Mouse (Mus musculus) C2C12 (cell line): ENCODE results near the gene Ang. TPM values are rescaled to one million over a fixed set of nuclear protein-coding genes. Genes with fewer than 3 reads are reported as not detected.

ENCODE experiments used
- H3K27me3 ChIP-seq: one replicate; pipeline ENCODE4 v1.6.1; 2011; ENCODE audit not compliant: control insufficient read depth, insufficient read depth, insufficient read length
- H3K36me3 ChIP-seq: one replicate; pipeline ENCODE4 v1.6.1; 2011; ENCODE audit not compliant: control insufficient read depth, insufficient read depth
- H3K4me3 ChIP-seq: one replicate; pipeline ENCODE4 v1.5.1; 2011; ENCODE audit warnings: mild to moderate bottlenecking, control low read depth; ENCODE audit not compliant: poor library complexity, insufficient read depth, severe bottlenecking
- H3K79me2 ChIP-seq: one replicate; pipeline ENCODE4 v1.6.1; 2011; ENCODE audit not compliant: control insufficient read depth, insufficient read depth
- H3K79me3 ChIP-seq: one replicate; pipeline ENCODE4 v1.6.1; 2011; ENCODE audit warnings: low read depth, control low read depth
- H3ac ChIP-seq: one replicate; pipeline ENCODE3; 2011; ENCODE audit warnings: low read depth; ENCODE audit not compliant: control insufficient read depth, insufficient read length
- CEBPB ChIP-seq: IDR thresholded peaks from one replicate; pipeline ENCODE4 v1.6.1; 2011; ENCODE audit warnings: low read depth, mild to moderate bottlenecking, control low read depth, moderate library complexity
- CTCF ChIP-seq: IDR thresholded peaks from one replicate; pipeline ENCODE4 v1.5.1; 2011; ENCODE audit not compliant: control insufficient read depth, insufficient read depth, insufficient read length
- FOSL1 ChIP-seq: IDR thresholded peaks from one replicate; pipeline ENCODE4 v1.8.0; 2011; ENCODE audit warnings: mild to moderate bottlenecking, low read length; ENCODE audit not compliant: poor library complexity, insufficient read depth, severe bottlenecking
- MAX ChIP-seq: IDR thresholded peaks from one replicate; pipeline ENCODE4 v1.6.1; 2011; ENCODE audit warnings: mild to moderate bottlenecking, control low read depth
- MYOD1 ChIP-seq: IDR thresholded peaks from one replicate; pipeline ENCODE4 v1.6.1; 2011; ENCODE audit warnings: low read depth; ENCODE audit not compliant: control insufficient read depth, insufficient read length
- MYOG ChIP-seq: IDR thresholded peaks from one replicate; pipeline ENCODE4 v1.6.1; 2011; ENCODE audit not compliant: control insufficient read depth, insufficient read length; ENCODE audit errors: extremely low read depth
- USF1 ChIP-seq: IDR thresholded peaks from one replicate; pipeline ENCODE4 v1.6.1; 2011; ENCODE audit warnings: low read depth, mild to moderate bottlenecking, control low read depth, moderate library complexity
- polyA plus RNA-seq: library from polyadenylated mRNA; unstranded; fragments of >200 nt; fragmentation: generic; extraction: Trizol; gene quantifications from one replicate; pipeline ENCODE4 v1.2.1, GENCODE M21; 2012; ENCODE audit warnings: missing spikeins

Gene Ang
- polyA plus RNA-seq, 1 experiment, result 0.92 TPM

- no peak for TF ChIP-seq MYOD1
- no peaks in the 10 kb centered on the region for H3K36me3 ChIP-seq
- H3K79me2 ChIP-seq, result no peaks in the 10 kb centered on the region
- H3K79me3 ChIP-seq, result no peaks in the 10 kb centered on the region
- no peak overlapping the region for H3ac ChIP-seq
- no peak overlapping the region for H3K4me3 ChIP-seq
- peaks cover 4% of the 10 kb centered on the region for H3K27me3 ChIP-seq
Observed at GRCm38 (mm10) chr14:51148006-51148405, 57.1 kb downstream of the Ang start.

DNA sequence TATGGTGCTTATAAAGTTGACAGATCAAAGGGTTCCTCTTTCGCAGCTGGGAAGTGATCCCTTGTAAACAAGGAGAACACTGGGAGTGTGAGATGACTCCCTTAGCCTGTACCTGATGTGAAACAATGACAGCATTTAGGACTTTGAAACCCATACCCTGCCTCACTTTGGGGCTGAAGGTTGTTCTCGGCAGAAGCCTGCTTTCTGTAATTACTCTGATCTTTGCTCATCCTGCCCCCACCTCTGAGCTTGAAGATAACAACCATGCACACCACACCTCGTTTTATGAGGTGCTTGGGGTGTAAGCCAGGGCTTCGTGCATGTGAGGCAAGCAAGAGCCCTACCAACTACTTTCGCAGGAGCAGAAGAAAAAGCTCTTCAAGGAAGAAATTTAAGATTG, 58.2 kb downstream of the Ang start:
- Histone ChIP-seq H3K79me2 (no peaks in the 10 kb centered on the region), H3ac (no peak overlapping the region), H3K4me3 (no peak overlapping the region), H3K79me3 (no peaks in the 10 kb centered on the region), H3K36me3 (no peaks in the 10 kb centered on the region), H3K27me3 (peaks cover 4% of the 10 kb centered on the region)
- TF ChIP-seq FOSL1 (no peak), MYOD1 (no peak), CEBPB (no peak), USF1 (no peak), MAX (no peak), MYOG (no peak)

- TF ChIP-seq CTCF (no peak), MYOD1 (no peak), CEBPB (no peak), FOSL1 (no peak), MYOG (no peak), USF1 (no peak), MAX (no peak)
- H3K27me3 ChIP-seq, result peaks cover 3% of the 10 kb centered on the region
- no peak overlapping the region for H3ac ChIP-seq
- H3K79me3 ChIP-seq, result no peaks in the 10 kb centered on the region
- no peaks in the 10 kb centered on the region for H3K79me2 ChIP-seq
- no peak overlapping the region for H3K4me3 ChIP-seq
- no peaks in the 10 kb centered on the region for H3K36me3 ChIP-seq
Observed at GRCm38 (mm10) chr14:51150206-51150831, 59.4 kb downstream of the Ang start.

Other genes with a start within 250 kb of the Ang start
- gene Tep1, start 220.6 kb upstream of the Ang start, polyA plus RNA-seq, result 9.9 TPM
- 0.26 TPM for gene Klhl33, start 193.6 kb upstream of the Ang start, polyA plus RNA-seq
- gene Osgep, start 166.3 kb upstream of the Ang start, polyA plus RNA-seq, result 54.5 TPM
- gene Apex1, start 166.2 kb upstream of the Ang start, polyA plus RNA-seq, result 289 TPM
- gene Pip4p1, start 160.3 kb upstream of the Ang start, polyA plus RNA-seq, result 93.6 TPM
- gene Pnp, start 160.1 kb upstream of the Ang start, polyA plus RNA-seq, result 67.0 TPM
- 27.3 TPM for gene Gm49342, start 146.6 kb upstream of the Ang start, polyA plus RNA-seq
- 0.29 TPM for gene Pnp2, start 135.2 kb upstream of the Ang start, polyA plus RNA-seq
- gene Rnase10, start 83.4 kb upstream of the Ang start, polyA plus RNA-seq, result 0.19 TPM
- gene Rnase9, start 49.3 kb upstream of the Ang start, polyA plus RNA-seq, result not detected
- not detected for gene Rnase11, start 41.0 kb upstream of the Ang start, polyA plus RNA-seq
- not detected for gene Rnase12, start 33.5 kb upstream of the Ang start, polyA plus RNA-seq
- gene Olfr750, start 16.7 kb upstream of the Ang start, polyA plus RNA-seq, result not detected
- gene Rnase4, start 73 bp upstream of the Ang start, polyA plus RNA-seq, result 14.5 TPM
- gene Eddm3b, start 23.3 kb downstream of the Ang start, polyA plus RNA-seq, result not detected
- gene Rnase6, start 32.8 kb downstream of the Ang start, polyA plus RNA-seq, result not detected
- gene Rnase1, start 55.6 kb downstream of the Ang start, polyA plus RNA-seq, result not detected
- not detected for gene Rnase2b, start 71.1 kb downstream of the Ang start, polyA plus RNA-seq
- gene Ang2, start 108.0 kb downstream of the Ang start, polyA plus RNA-seq, result 1.7 TPM
- not detected for gene Ear14, start 112.2 kb downstream of the Ang start, polyA plus RNA-seq
- not detected for gene Rnase2a, start 165.0 kb downstream of the Ang start, polyA plus RNA-seq